Mouse (Mus musculus) heart, postnatal 0 days (tissue): Measurements from ENCODE around the gene Elmsan1.

Experiments used
- CTCF ChIP-seq: IDR thresholded peaks from 2 replicates; pipeline ENCODE4 v1.5.1; 2016; ENCODE audit warnings: antibody characterized with exemption, control low read depth, low read depth
- EP300 ChIP-seq: IDR thresholded peaks from 2 replicates; pipeline ENCODE4 v1.6.1; 2016; ENCODE audit warnings: antibody characterized with exemption, low read depth

DNA sequence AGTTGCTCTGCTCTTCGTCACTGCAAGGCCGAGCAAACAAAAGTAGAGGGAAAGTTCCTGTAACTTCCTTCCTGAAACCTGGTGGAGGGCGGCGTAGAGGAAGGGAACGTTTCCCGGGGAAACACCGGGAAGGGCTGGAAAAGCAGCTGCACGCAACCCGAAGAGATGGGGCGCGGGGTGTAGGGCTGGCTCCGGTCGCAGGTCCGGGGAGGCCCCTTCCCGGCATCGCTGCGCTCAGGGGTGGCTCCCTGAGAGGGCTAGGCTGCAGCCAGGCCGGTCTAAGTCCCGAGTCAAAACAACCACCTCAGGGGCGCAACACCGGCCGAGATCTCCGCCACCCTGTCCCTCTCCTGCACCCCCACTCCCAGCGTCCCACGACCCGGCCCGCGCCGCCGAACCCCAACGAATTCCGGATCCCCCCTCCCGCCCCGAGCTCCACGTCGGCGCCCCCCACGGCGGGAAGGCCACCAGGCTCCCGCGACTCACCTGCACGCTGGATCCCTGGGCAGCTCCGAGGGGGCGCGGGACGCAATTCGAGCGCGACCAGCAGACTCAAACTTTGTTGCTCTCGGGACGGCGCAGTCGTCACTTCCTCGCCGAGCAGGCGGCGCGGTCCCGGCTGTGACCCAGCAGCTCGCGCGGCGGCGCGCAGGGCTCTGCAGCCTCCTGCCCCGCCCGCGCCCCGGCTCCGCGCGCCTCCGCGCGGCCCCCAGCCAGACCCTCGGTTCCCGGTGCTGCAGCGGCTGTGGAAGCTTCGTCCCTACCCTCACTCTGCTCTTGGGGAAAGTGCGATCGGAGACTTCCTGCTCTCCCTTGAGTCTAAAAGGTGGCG is at the start of gene Elmsan1:
- TF ChIP-seq CTCF (no peak), EP300 (no peak)
